Mouse (Mus musculus) urinary bladder, postnatal 36 days (tissue): ENCODE measurements at regions not wholly inside any gene's neighbourhood (a gene's known extent, or its start where the extent isn't known, plus 50 kb on each side); places are given as distances from the start of the nearest gene placed in this dataset.

ENCODE experiments used
- DNase-seq, 2 experiments: peaks; one replicate each; pipeline ENCODE4 v3.0.0; 2022; ENCODE audit warnings: low spot score in 2 of 2, mixed read lengths in 1 of 2

DNA sequence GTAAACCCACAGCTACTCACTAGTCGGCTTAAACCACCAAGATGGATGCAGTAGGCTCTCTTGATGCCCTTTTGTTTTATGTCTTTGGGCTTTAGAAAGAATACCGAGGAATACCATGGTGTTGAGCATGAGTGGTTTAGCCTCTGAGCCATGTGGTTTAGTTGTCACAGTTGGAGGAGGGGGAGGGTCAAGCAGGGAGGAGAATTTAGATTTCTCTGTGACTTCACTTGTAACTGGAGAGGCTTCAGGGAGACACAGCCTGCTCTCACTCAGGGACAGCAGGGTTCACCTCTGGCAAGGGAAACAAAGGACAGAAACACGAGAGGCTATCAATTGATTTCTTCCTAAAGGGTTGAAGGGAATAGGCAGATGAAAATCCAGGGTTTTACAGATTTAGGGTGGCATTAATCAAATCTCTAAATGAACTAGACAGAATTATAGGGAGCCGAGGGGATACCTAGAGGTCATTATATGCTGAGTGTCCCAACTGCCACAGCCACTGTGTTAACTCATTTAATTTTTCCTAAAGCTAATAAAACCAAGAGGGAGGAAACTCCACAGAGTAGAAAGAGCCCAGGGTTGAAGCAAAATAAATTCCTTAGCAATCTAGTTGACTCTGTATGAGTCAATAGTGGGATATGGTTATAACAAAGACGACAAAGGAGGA, 2113.7 kb upstream of the 5930422O12Rik start:
- DNase-seq, result no peak

DNA sequence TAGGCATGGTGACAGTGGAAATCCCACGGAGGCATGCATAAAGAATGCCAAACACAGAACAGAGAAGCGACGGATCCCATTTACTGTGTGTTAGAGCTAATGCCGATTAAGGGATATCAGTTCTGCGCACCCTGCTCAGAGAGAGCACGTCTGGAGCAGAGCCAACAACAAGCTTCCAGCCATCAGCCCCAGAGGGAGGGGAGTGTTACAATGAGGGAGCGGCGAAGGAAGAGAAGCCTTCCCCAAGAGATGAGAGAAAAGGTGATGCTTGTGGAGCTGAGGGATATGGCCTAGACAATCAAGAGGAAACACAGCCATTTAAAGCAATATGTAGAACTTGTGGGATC, 2113.2 kb upstream of the 5930422O12Rik start:
- no peak for DNase-seq

DNA sequence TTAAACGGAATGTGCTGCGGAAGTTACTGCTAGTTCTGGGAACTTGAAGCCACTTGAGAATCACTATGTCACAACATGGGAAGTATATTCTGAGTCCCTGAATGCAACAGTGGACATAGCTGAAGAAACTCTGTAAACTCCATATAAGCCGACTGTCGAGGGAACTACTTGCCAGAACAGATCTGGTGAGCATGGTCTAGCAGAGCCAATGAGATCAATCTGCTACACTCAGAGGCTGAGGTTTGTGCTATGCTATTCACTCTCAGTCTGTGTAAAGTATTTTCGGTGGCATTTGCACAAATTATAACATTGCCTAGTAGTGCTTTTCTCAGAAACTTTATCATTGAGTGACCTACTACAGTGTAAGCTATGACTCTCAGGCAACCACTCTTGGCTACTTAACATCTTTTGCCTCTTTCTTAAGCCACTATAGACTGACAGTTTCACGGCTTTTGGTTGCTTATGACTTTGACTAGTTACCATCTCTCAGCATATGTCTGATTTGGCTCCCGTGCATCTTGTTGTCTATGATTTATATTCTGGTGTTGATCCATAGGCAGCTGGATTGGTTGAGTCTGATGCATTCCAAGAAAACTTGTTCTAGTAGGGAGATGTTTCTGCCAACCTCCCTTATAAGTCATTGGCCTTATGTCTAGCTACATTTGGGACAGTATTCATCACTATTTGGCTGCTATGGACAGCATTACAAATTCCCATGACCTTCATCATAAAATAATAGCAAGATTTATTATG, 2094.8 kb upstream of the 5930422O12Rik start:
- DNase-seq, result no peak

DNA sequence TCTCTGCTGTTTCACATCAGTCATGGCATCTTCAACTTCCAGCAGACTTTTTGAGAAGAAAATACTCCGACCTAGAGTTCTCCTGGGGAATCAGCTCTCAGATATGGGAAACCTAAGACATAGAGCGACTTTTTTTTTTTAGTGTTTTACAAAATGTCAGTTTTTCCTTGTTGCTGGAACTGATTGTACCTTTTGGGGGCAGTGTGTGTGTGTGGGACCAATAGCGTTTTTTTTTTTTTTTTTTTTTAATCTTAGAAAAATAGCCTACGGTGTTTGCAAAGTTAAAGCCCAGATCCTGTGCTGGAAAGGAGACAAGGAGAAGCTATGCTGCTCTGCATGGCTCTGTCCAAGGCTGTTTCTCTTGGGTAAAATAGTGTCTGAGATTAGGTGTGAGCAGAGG, 2080.0 kb upstream of the 5930422O12Rik start:
- no peak for DNase-seq

DNA sequence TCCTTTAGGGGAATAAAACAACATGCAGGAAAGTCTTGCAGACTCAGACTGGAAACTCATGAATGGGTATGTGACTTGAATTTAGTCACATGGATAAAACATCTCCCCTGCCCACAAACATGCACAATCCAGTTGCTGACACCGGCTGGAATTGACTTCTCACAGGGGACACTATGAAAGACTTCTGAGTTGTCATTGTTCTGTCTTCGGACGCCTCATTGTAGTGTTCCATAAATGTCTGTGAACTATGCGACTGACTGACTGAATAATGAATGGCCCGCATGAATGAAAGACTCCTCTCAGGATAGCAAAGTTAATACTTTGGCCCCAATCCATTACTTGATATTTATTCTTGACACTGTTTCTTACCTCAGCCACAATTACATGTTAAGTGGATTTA, 2058.9 kb upstream of the 5930422O12Rik start:
- DNase-seq, result no peak

DNA sequence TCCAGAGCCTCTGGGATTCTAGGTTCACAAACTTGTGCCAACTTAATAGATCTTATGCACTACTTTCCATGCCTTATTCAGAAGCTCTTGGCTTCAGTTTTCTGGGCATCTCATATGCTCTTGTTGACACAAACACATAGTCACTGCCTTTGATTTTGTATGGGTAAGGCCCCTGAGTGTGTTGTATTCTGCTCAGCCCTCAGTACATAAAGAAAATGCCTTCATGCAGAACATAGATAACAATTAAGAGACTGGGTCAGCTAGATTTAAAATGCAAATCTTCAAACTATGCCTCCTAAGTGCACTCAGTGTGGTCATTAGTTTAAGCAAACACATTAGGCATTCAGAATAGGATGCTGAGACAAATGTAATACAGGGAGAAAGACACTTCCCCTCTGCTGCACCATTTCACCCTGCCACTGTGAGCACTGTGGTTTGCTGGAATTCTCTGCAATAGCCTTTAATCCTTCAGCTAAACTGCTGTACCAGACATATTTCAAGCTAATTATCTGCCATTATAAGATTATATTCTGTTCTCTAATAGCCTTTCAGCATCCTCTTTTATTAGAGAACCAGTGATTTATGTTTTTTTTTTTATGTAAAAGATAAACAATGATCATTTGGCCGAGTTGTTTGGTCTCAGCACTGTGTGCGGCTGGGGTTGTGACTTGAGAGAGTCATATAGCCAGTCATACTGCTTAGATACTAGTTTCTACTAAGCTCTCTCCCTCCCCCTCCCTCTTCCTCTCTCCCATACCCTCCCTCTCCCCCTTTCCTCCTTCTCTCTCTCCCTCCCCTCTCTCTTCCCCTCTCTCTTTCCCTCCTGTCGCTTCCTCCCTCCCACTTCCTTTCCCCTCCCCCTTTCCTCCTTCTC, 2058.1 kb upstream of the 5930422O12Rik start:
- no peak for DNase-seq

DNA sequence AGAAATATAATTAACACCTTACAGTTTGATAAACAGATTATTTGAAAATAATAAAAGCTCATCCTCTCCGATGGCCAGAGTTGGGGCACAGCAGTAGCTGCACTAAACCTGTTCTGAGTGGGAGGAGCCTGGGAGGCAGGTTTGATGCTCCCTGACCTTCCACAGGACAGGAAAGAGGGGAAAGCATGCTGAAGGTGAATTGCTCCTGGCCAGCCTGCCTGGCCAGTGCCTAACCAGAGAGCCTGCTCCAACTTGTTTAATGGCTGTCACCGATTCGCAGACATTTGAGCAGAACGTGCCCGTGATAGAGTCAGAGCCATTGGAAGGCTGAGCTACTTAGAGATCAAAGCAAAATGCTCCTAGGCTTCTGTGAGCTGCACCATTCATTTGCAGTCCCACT, 2056.9 kb upstream of the 5930422O12Rik start:
- DNase-seq, result peak; percentile 26 to 51

DNA sequence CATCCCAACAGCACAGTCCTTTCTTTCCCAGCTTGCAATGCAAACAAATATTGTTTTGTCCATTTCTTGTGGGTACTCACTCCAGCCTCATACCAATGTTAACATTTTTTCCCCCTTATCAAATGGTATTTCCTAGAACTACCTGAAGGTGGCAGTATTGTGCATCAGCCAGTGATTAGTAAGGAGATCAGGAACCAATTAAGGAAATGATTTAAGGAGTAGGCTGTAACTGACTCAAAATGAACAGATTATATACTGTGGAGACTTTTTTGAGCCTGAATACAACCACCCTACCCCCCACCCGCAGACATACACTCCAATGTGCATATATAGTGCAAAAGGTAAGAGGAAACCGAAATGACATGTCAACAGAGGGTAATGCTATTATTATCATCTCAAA, 2056.1 kb upstream of the 5930422O12Rik start:
- no peak for DNase-seq

DNA sequence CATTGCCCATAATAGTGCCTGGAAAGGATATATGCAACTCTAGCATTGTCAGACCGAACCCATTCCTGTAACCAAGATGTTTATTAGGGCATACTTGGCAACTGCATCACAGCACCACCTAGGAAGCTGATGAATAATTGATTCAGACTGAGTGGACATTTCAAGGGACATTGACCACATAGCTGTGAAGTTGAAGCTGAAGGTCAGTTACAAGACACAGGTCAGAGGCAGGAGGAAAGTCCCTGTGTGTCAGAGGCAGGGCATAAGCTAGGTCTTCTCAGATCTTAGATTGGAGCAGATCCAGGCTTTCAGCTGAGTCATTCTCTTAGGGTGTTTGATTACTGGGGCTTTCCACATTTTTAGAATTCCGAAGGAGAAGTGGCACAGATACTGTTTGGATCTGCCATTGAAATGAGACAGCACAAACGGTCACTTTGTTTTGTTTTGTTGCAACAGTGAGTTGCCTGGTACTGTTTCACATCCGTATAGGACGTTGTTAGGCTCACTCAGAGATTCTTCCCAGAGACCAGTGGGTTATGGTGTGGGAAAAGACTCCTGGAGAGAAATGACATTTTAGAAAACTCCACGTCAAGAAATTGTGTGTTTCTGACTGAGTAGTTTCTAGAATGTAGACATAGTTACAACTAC, 2055.2 kb upstream of the 5930422O12Rik start:
- no peak for DNase-seq

DNA sequence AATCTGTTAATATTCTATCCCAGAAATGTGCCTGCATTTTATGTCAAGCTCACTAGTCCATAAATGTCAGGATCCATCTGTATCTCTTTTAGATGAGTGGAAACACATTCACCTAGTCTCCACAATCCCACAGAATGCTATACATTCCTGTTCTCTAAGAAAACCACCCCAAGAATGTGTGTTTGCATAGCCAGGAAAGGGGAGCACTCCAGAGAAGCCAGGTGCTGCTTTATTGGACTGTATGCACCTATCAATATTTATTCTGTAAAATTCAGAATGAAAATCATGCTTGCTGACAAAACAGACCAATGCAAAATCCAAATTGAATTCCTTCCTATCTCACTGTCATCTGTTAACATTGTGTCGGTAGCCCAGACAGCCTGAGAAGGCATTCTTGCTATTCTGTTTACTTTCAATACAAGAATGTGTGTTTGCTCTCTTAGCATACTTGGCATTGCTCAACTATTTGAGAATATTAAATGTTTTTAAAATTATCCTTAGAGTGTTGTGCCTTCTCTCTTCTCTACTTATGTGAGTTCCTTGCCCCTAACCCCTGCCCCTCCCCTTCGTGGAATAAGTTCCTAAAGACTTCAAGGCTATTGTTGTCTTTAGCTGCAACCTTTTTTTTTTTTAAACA, 2050.7 kb upstream of the 5930422O12Rik start:
- no peak for DNase-seq

DNA sequence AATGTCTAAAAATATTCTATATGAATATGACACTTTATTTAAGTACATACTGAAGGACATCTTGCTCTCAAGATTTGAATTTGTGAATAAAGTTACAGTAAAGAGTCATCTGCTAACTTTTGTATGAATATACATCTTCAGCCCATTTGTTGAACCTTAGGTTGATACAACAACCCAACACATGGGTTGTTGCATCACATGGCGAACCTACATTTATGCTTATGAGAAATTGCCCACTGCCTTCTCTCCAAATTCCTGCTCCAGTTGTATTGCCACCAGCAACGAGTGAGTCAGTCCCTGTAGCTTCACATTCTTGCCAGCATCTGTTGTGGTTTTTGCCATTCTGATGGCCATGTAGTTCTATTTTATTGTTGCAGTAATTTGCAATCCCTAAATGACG, 2023.7 kb upstream of the 5930422O12Rik start:
- DNase-seq, result no peak

DNA sequence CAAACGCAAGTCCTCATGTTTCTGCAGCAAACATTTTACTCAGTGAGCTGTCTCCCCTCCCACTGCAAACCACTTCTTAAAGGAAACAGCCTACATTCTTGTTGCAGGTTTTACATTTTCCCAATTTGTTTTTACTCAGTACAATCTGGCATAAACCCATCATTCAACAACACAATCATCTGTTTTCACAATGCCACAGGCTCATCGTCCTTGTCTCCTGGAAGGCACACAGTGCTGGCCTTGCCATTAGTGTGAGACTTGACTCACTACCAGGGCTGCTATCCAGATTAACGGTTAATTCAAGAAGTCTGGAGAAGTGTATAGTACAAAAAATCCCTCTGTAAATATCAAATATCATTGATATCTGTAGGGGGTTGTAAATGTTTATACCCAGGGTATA, 2006.3 kb upstream of the 5930422O12Rik start:
- DNase-seq, result no peak

DNA sequence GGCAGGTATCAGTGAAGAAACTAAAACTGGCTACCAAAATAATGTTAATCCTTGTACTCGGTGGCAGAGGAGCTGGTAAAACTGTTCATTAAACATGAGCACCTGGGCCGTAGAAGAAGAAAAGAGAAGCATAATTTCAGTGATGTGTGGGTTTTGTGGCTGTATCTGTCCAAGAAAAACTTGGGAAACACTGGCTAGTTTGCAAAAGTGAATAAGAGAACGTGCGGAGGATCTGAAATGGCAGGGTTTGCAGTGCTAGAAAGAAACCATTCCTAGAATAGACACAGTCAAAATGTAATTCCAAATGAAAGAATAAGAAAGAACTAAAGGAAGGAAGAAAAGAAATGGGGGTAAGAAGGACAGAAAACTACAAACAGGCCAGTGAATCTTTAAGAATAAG, 2000.8 kb upstream of the 5930422O12Rik start:
- no peak for DNase-seq

DNA sequence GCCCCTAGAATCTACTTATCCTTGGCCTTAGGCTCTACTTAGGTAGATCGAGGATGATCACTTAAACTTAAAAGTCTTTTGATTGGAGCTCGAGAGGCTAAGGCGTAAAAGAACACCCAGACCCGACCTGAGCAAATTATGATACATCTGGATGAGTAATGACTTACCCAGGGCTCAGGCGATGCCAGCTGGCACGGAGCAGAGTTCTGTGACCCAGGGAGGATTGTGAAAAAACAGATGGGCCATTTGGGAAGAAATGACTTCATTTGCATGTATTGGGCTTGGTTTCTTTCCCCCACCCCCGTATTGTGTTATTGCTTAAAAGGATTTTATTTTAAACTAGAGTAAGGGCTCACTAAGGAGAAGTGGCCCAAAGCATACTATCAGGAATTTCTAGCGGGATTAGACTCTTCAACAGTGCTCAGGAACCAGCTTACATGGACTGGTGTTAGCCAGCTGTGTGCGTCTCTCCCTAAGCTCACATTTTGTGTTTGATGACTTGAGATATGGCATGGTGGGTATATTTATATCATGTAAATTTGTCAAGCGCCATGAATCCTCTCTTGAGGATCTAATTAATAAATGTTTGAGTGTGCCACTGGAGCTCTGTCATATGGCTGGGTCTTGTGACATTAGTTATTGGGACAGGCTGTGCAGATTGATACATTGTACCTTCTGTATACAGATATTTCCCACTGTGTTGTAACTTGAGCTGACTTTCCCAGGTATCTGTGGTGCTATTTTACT, 1991.9 kb upstream of the 5930422O12Rik start:
- DNase-seq, result peak in 1 of 2 experiments; percentile 7

DNA sequence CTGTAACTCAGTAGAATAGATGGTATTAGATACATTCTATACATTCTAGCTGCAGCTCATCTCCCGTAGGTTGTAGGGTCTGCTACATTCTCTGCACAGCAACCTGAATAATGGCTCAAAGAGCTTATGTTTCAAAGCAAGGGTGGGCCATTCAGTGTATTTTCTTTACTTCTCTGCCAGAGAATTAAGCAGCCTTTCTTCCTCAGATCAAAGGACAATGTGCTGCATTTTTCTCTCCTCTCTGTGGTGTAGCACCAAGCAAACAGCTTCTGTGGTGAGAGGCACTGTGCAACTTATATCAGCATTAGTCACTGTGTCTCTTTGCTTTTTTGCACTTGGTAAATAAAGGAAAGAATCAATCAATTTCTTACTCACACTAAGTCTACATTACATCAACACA, 1983.7 kb upstream of the 5930422O12Rik start:
- DNase-seq, result no peak

DNA sequence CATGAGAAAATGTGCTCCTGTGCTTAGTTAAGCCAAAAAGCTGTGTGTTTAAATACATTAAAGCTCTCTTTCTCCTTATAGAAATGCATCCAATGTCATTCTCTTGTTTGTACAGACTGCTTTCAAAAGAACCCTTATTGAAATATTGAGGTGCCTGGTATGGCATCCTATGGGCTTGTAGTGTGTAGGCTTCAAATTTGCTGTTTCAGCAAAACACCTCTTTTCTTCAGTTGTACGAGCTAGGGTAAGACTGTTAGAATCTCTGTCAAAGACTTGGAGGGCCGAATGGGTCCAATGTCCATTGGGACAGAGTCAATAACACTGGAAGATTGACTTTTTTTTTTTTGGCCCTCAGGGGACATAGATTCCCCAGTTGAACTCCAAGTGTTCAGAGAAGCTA, 1980.5 kb upstream of the 5930422O12Rik start:
- DNase-seq, result no peak

DNA sequence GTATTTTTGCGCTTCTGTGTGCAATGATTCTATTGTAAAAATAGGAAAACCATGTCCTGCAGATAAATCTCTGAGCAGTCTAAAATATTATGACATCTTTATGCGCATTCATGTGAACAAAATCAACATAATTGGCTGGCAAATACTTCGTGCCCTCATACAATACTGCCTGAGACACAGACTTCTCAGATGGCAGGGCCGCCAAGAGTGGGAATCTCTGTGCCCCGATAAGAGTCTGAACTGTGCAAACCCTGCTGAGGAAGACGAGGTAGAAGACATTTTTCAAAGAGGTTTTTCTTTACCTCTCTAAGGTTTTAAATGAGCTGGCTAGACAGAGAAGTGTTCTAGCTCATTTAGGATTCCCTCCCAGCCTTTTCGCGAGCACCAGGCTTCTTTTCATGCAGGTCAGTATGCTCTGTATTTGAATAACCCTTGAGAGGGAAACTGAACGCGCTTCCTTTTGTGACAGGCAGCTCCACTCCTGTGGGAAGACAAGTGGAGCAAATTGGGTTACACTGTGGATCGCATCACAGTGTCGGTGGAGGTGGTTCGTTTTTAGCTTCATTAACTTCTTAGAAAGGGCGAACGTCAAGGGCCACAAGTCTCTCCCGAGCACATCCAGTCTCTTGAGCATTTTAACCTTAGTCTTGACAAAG, 1973.6 kb upstream of the 5930422O12Rik start:
- no peak for DNase-seq

DNA sequence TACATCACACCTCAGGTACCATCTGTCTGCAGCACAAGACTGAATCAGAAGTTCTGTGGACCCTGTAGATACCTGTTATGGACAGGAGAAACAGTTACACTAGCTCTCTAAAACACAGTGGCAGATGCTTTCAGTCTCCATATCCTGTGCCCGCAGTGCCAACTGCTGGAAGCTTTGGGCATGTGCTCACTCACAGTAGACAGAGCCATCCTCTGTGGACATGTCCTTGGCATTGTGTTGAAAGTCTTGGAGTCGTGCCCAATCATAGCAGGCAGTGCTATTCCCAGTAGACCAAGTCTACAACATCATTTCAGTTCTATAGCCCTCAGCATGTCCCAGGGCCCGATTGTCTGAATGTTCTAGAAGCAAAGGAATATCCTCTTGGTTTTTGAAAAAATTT, 1968.2 kb upstream of the 5930422O12Rik start:
- DNase-seq, result peak in 1 of 2 experiments; percentile 14
